Mouse (Mus musculus): ENCODE data around the gene Lum. TPM values are rescaled to one million over a fixed set of nuclear protein-coding genes. Genes with fewer than 3 reads are reported as not detected.

Lum gene
- polyA plus RNA-seq (2015; fragmentation: Nextera tagmentation; extraction: Ambion mirVana), result 125 and 126 TPM in 2 replicates

GRCm38 (mm10) chr10:97564957-97565856 is at the start of gene Lum:
Lum (plus strand) TSS chr10:97565128.
- no peak within 1 kb of the TSS for H3K9ac ChIP-seq
- 42% methylated on average over 10 of the region's 10 CpGs for WGBS

GRCm38 (mm10) chr10:97523366-97523765 is 41.6 kb upstream of the Lum start:
- H3K36me3 ChIP-seq, result no peaks in the 10 kb centered on the region
- H3K27ac ChIP-seq, result no peak overlapping the region
- H3K9ac ChIP-seq, result no peak overlapping the region
- WGBS, result 57% methylated on average over 3 of the region's 3 CpGs
- no peaks in the 10 kb centered on the region for H3K9me3 ChIP-seq (replicated peaks)
- no peak overlapping the region for H3K4me2 ChIP-seq
- no peak for ATAC-seq (replicated peaks; ENCODE audit: insufficient number of reproducible peaks, insufficient read depth, low FRiP score, low read depth)
- no peaks in the 10 kb centered on the region for H3K27me3 ChIP-seq
- no peak overlapping the region for H3K4me3 ChIP-seq
- no peaks in the 10 kb centered on the region for H3K4me1 ChIP-seq (replicated peaks)

More at GRCm38 (mm10) chr10:97564957-97565856, at the start of gene Lum:
- H3K4me2 ChIP-seq, result peak within 1 kb of the TSS; percentile 26
- ATAC-seq (replicated peaks; ENCODE audit: insufficient number of reproducible peaks, insufficient read depth, low FRiP score, low read depth), result peak; percentile 53
- peak within 1 kb of the TSS; percentile 62 for H3K27ac ChIP-seq
- no peaks in the 10 kb centered on the region for H3K9me3 ChIP-seq (replicated peaks)
- no peaks in the 10 kb centered on the region for H3K36me3 ChIP-seq
- H3K27me3 ChIP-seq, result no peaks in the 10 kb centered on the region
- H3K4me3 ChIP-seq, result peak within 1 kb of the TSS; percentile 8; the same call in 1 of the 2 replicates
- H3K4me1 ChIP-seq (replicated peaks), result no peaks in the 10 kb centered on the region

GRCm38 (mm10) chr10:97535697-97536096 is 29.2 kb upstream of the Lum start:
- Histone ChIP-seq H3K27me3 (no peaks in the 10 kb centered on the region), H3K4me1 (replicated peaks) (no peaks in the 10 kb centered on the region), H3K9ac (no peak overlapping the region), H3K36me3 (no peaks in the 10 kb centered on the region), H3K27ac (no peak overlapping the region; the same call in 1 of the 2 replicates), H3K4me2 (no peak overlapping the region), H3K4me3 (no peak overlapping the region), H3K9me3 (replicated peaks) (no peaks in the 10 kb centered on the region)
- ATAC-seq (replicated peaks; ENCODE audit: insufficient number of reproducible peaks, insufficient read depth, low FRiP score, low read depth), result no peak
- WGBS, result 47% methylated on average over 4 of the region's 4 CpGs

GRCm38 (mm10) chr10:97536921-97537320 is 28.0 kb upstream of the Lum start:
- ATAC-seq (replicated peaks; ENCODE audit: insufficient number of reproducible peaks, insufficient read depth, low FRiP score, low read depth), result no peak
- no peak overlapping the region for H3K27ac ChIP-seq
- 44% methylated on average over 2 of the region's 2 CpGs for WGBS
- H3K9me3 ChIP-seq (replicated peaks), result no peaks in the 10 kb centered on the region
- H3K36me3 ChIP-seq, result no peaks in the 10 kb centered on the region
- H3K4me2 ChIP-seq, result no peak overlapping the region
- no peak overlapping the region for H3K9ac ChIP-seq
- no peaks in the 10 kb centered on the region for H3K4me1 ChIP-seq (replicated peaks)
- no peak overlapping the region for H3K4me3 ChIP-seq
- H3K27me3 ChIP-seq, result no peaks in the 10 kb centered on the region

- Histone ChIP-seq H3K9ac (no peak overlapping the region), H3K27me3 (no peaks in the 10 kb centered on the region), H3K4me1 (replicated peaks) (no peaks in the 10 kb centered on the region), H3K36me3 (no peaks in the 10 kb centered on the region), H3K27ac (no peak overlapping the region), H3K9me3 (replicated peaks) (no peaks in the 10 kb centered on the region), H3K4me3 (no peak overlapping the region), H3K4me2 (no peak overlapping the region)
- WGBS, result 81% methylated on average over 4 of the region's 4 CpGs
- ATAC-seq (replicated peaks; ENCODE audit: insufficient number of reproducible peaks, insufficient read depth, low FRiP score, low read depth), result no peak
Measured at GRCm38 (mm10) chr10:97538202-97538601, 26.7 kb upstream of the Lum start.

- no peak for ATAC-seq (replicated peaks; ENCODE audit: insufficient number of reproducible peaks, insufficient read depth, low FRiP score, low read depth)
- no peak overlapping the region for H3K4me3 ChIP-seq
- H3K4me1 ChIP-seq (replicated peaks), result no peaks in the 10 kb centered on the region
- no peaks in the 10 kb centered on the region for H3K36me3 ChIP-seq
- H3K4me2 ChIP-seq, result no peak overlapping the region
- no peak overlapping the region for H3K27ac ChIP-seq
- H3K9ac ChIP-seq, result no peak overlapping the region
- H3K9me3 ChIP-seq (replicated peaks), result no peaks in the 10 kb centered on the region
- H3K27me3 ChIP-seq, result no peaks in the 10 kb centered on the region
- 38% methylated on average over 1 of the region's 1 CpGs for WGBS
Measured at GRCm38 (mm10) chr10:97547740-97548139, 17.2 kb upstream of the Lum start.

- no peak overlapping the region; the same call in 1 of the 2 replicates for H3K4me2 ChIP-seq
- H3K9ac ChIP-seq, result no peak overlapping the region
- H3K4me3 ChIP-seq, result 0 out of 2 replicates have a peak overlapping the region, but pooled peaks have one; percentile 8
- 63% methylated on average over 8 of the region's 8 CpGs for WGBS
- no peaks in the 10 kb centered on the region for H3K27me3 ChIP-seq
- H3K27ac ChIP-seq, result peak overlapping the region; percentile 34; the same call in 1 of the 2 replicates
- H3K9me3 ChIP-seq (replicated peaks), result no peaks in the 10 kb centered on the region
- H3K36me3 ChIP-seq, result no peaks in the 10 kb centered on the region
- no peaks in the 10 kb centered on the region for H3K4me1 ChIP-seq (replicated peaks)
- ATAC-seq (replicated peaks; ENCODE audit: insufficient number of reproducible peaks, insufficient read depth, low FRiP score, low read depth), result no peak
Measured at GRCm38 (mm10) chr10:97567489-97568135, 2.7 kb downstream of the Lum start.

- WGBS, result 82% methylated on average over 4 of the region's 4 CpGs
- H3K9me3 ChIP-seq (replicated peaks), result no peaks in the 10 kb centered on the region
- ATAC-seq (replicated peaks; ENCODE audit: insufficient number of reproducible peaks, insufficient read depth, low FRiP score, low read depth), result no peak
- no peak overlapping the region for H3K4me3 ChIP-seq
- H3K4me1 ChIP-seq (replicated peaks), result no peaks in the 10 kb centered on the region
- no peak overlapping the region for H3K27ac ChIP-seq
- H3K4me2 ChIP-seq, result no peak overlapping the region
- no peaks in the 10 kb centered on the region for H3K27me3 ChIP-seq
- no peaks in the 10 kb centered on the region for H3K36me3 ChIP-seq
- no peak overlapping the region for H3K9ac ChIP-seq
Measured at GRCm38 (mm10) chr10:97582543-97583231, 17.8 kb downstream of the Lum start.

GRCm38 (mm10) chr10:97584176-97584575 is 19.2 kb downstream of the Lum start:
- peak overlapping the region; percentile 34; the same call in 1 of the 2 replicates for H3K27ac ChIP-seq
- no peak for ATAC-seq (replicated peaks; ENCODE audit: insufficient number of reproducible peaks, insufficient read depth, low FRiP score, low read depth)

GRCm38 (mm10) chr10:97587159-97587558 is 22.2 kb downstream of the Lum start:
- Histone ChIP-seq H3K9me3 (replicated peaks) (no peaks in the 10 kb centered on the region), H3K36me3 (no peaks in the 10 kb centered on the region), H3K27ac (peak overlapping the region; percentile 47; the same call in 1 of the 2 replicates), H3K4me1 (replicated peaks) (no peaks in the 10 kb centered on the region), H3K4me2 (no peak overlapping the region), H3K9ac (no peak overlapping the region), H3K27me3 (no peaks in the 10 kb centered on the region), H3K4me3 (no peak overlapping the region)
- no peak for ATAC-seq (replicated peaks; ENCODE audit: insufficient number of reproducible peaks, insufficient read depth, low FRiP score, low read depth)
- 61% methylated on average over 5 of the region's 5 CpGs for WGBS

More at GRCm38 (mm10) chr10:97584176-97584575, 19.2 kb downstream of the Lum start:
- Histone ChIP-seq H3K4me2 (no peak overlapping the region), H3K4me1 (replicated peaks) (no peaks in the 10 kb centered on the region), H3K9me3 (replicated peaks) (no peaks in the 10 kb centered on the region), H3K9ac (no peak overlapping the region), H3K4me3 (no peak overlapping the region), H3K36me3 (no peaks in the 10 kb centered on the region), H3K27me3 (no peaks in the 10 kb centered on the region)
- 17% methylated on average over 3 of the region's 3 CpGs for WGBS

GRCm38 (mm10) chr10:97589574-97589973 is 24.6 kb downstream of the Lum start:
- Histone ChIP-seq H3K27me3 (no peaks in the 10 kb centered on the region), H3K4me3 (no peak overlapping the region), H3K9me3 (replicated peaks) (no peaks in the 10 kb centered on the region), H3K9ac (no peak overlapping the region), H3K36me3 (no peaks in the 10 kb centered on the region), H3K27ac (peak overlapping the region; percentile 31; the same call in 1 of the 2 replicates), H3K4me2 (no peak overlapping the region), H3K4me1 (replicated peaks) (no peaks in the 10 kb centered on the region)
- WGBS, result 38% methylated on average over 6 of the region's 6 CpGs
- peak; percentile 79 for ATAC-seq (replicated peaks; ENCODE audit: insufficient number of reproducible peaks, insufficient read depth, low FRiP score, low read depth)

Measured in heart, embryonic 15.5 days (tissue).